Mouse (Mus musculus) ES-E14 (cell line): Measurements from ENCODE around the gene Rexo2. TPM values are rescaled to one million over a fixed set of nuclear protein-coding genes. Genes with fewer than 3 reads are reported as not detected.
A peak's percentile ranks its signal among the peaks of the same experiment; 100 is the strongest.
"Not testable (repeated sequence)": the region's sequence is repeated elsewhere in the genome, so short reads cannot be mapped to it uniquely, and the experiment has no call there.

Experiments
- DNase-seq: peaks from one replicate; pipeline ENCODE4 v3.0.0-alpha.2; 2013; ENCODE audit warnings: low read depth, low spot score
- H3K27ac ChIP-seq: 2 replicates; pipeline ENCODE4 v1.5.1; 2012; ENCODE audit warnings: low read depth, mild to moderate bottlenecking, low read length, moderate library complexity, mixed read lengths; ENCODE audit not compliant: poor library complexity, insufficient read depth, severe bottlenecking
- H3K36me3 ChIP-seq: 2 replicates; pipeline ENCODE4 v1.6.1; 2012; ENCODE audit warnings: mild to moderate bottlenecking, low read length, moderate library complexity, mixed read lengths; ENCODE audit not compliant: control insufficient read depth, poor library complexity, insufficient read depth, severe bottlenecking
- H3K4me1 ChIP-seq, 2 experiments: fragments of 150-350 bp in 1 of 2; sonication (generic) in 1 of 2; 2 replicates each; pipeline ENCODE4 v1.6.1; 2012; ENCODE audit warnings: low read length in 2 of 2, mild to moderate bottlenecking in 1 of 2, mixed read lengths in 1 of 2; ENCODE audit not compliant: control insufficient read depth in 2 of 2, insufficient read depth in 2 of 2, poor library complexity in 1 of 2
- H3K4me3 ChIP-seq, 2 experiments: fragments of 150-350 bp in 1 of 2; sonication (generic) in 1 of 2; 2 replicates each; pipeline ENCODE4 v1.5.1; 2012; ENCODE audit warnings: low read length in 2 of 2, low read depth in 1 of 2, mild to moderate bottlenecking in 1 of 2, mixed read lengths in 1 of 2; ENCODE audit not compliant: insufficient read depth in 1 of 2, poor library complexity in 1 of 2, severe bottlenecking in 1 of 2
- H3K9ac ChIP-seq: 2 replicates; pipeline ENCODE4 v1.6.1; 2012; ENCODE audit warnings: low read depth, mild to moderate bottlenecking, low read length, mixed read lengths; ENCODE audit not compliant: poor library complexity, insufficient read depth, severe bottlenecking
- H3K9me3 ChIP-seq: fragments of 150-350 bp; sonication (generic); 2 replicates; pipeline ENCODE4 v1.6.1; 2012; ENCODE audit warnings: low read depth, mild to moderate bottlenecking, low read length; ENCODE audit not compliant: control insufficient read depth, insufficient read depth
- CHD2 ChIP-seq: IDR thresholded peaks from 2 replicates; pipeline ENCODE4 v1.6.1; 2014; ENCODE audit warnings: mild to moderate bottlenecking, low read depth, low read length, inconsistent platforms
- HCFC1 ChIP-seq: IDR thresholded peaks from 2 replicates; pipeline ENCODE4 v1.6.1; 2012; ENCODE audit warnings: low read length, inconsistent platforms, borderline replicate concordance; ENCODE audit not compliant: insufficient read depth
- MAFK ChIP-seq: IDR thresholded peaks from 2 replicates; pipeline ENCODE4 v1.6.1; 2014; ENCODE audit warnings: mild to moderate bottlenecking, low read depth, low read length, inconsistent platforms; ENCODE audit not compliant: insufficient read depth
- ZC3H11A ChIP-seq: IDR thresholded peaks from 2 replicates; pipeline ENCODE4 v1.6.1; 2012; ENCODE audit warnings: low read depth, mild to moderate bottlenecking, inconsistent platforms, low read length, borderline replicate concordance
- ZNF384 ChIP-seq: IDR thresholded peaks from 2 replicates; pipeline ENCODE4 v1.6.1; 2012; ENCODE audit warnings: low read depth, low read length, inconsistent platforms
- in situ Hi-C, 2 experiments: fragments of 600-800 bp; cut with MboI; formaldehyde crosslinking; loops; one replicate each; pipeline ENCODE4 v1.15.1; 2025; ENCODE audit warnings: low sequenced_read_pairs in 2 of 2, inconsistent platforms in 1 of 2; ENCODE audit not compliant: unreplicated experiment in 2 of 2
- total RNA-seq: library from RNA; depleted of rRNA; stranded (reverse); fragments of 300-350 nt; gene quantifications from 2 replicates; pipeline ENCODE4 v1.2.3, GENCODE M21; 2012

Rexo2 gene
- total RNA-seq, 1 experiment = 64.7 TPM

- no peak overlapping the region for H3K9ac ChIP-seq
Measured at GRCm38 (mm10) chr9:48474367-48474766, 6.1 kb downstream of the Rexo2 start.

GRCm38 (mm10) chr9:48473131-48473530 lies 7.3 kb downstream of the Rexo2 start:
- DNase-seq = no peak
- no peaks in the 10 kb centered on the region for H3K9me3 ChIP-seq
- no peak overlapping the region for H3K9ac ChIP-seq
- in situ Hi-C loops = no loop called here
- no peak overlapping the region for H3K4me3 ChIP-seq
- H3K4me1 ChIP-seq = peaks cover 4 to 11% of the 10 kb centered on the region in 2 experiments
- H3K36me3 ChIP-seq = peaks cover 15% of the 10 kb centered on the region
- no peak overlapping the region for H3K27ac ChIP-seq
- TF ChIP-seq CHD2 = no peak
- no peak for TF ChIP-seq ZNF384
- TF ChIP-seq HCFC1 = no peak
- TF ChIP-seq ZC3H11A = no peak
- TF ChIP-seq MAFK = no peak

More at GRCm38 (mm10) chr9:48474367-48474766, 6.1 kb downstream of the Rexo2 start:
- in situ Hi-C loops = no loop called here
- TF ChIP-seq CHD2 (no peak), HCFC1 (no peak), ZC3H11A (no peak), ZNF384 (no peak), MAFK (no peak)
- Histone ChIP-seq H3K27ac (no peak overlapping the region), H3K4me3 (peak overlapping the region in 1 of 2 experiments; percentile 23; a peak in 1 of 4 replicates), H3K4me1 (peaks cover 4 to 11% of the 10 kb centered on the region in 2 experiments), H3K36me3 (peaks cover 15% of the 10 kb centered on the region), H3K9me3 (no peaks in the 10 kb centered on the region)
- DNase-seq = no peak

DNA sequence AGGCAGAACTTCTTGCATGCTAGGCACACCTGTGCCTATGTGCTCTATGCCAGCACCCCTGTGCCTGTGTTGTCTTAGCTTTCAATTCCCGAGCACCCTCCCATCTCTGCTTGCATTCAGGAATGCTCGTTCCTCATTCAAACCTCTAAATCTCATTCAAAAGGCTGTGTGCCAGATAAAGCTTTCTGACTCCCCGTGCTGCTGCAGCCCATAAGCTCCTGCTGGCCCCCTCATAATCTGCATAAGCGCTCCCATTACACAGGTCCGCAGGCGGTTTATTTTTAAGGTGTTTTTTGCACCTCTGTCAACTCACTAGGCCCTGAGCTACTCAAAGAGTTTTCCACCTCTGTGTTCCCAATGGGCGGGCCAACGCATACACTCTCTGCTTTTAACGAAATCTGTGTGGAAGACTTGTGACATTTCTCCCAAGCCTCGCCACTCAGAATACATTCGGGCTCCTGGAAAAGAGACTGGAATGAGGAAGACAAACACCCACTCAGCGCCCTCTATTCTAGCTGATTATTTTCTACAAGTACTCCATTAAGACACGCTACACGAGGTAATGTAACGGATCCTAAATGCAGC lies 7.9 kb downstream of the Rexo2 start:
- H3K4me1 ChIP-seq = peaks cover 4 to 11% of the 10 kb centered on the region in 2 experiments
- no peak overlapping the region for H3K4me3 ChIP-seq
- no peak for DNase-seq
- in situ Hi-C loops = no loop called here
- no peak overlapping the region for H3K9ac ChIP-seq
- peaks cover 15% of the 10 kb centered on the region for H3K36me3 ChIP-seq
- H3K9me3 ChIP-seq = no peaks in the 10 kb centered on the region
- no peak for TF ChIP-seq ZC3H11A
- no peak for TF ChIP-seq ZNF384
- TF ChIP-seq CHD2 = no peak
- TF ChIP-seq HCFC1 = no peak
- TF ChIP-seq MAFK = no peak
- no peak overlapping the region for H3K27ac ChIP-seq

GRCm38 (mm10) chr9:48467471-48467870 lies 13.0 kb downstream of the Rexo2 start:
- DNase-seq, in situ Hi-C loops, H3K4me1 ChIP-seq, H3K4me3 ChIP-seq, H3K9ac ChIP-seq, H3K27ac ChIP-seq, H3K9me3 ChIP-seq: not testable (repeated sequence)
- H3K36me3 ChIP-seq = peaks cover 15% of the 10 kb centered on the region

GRCm38 (mm10) chr9:48466804-48467203 lies 13.6 kb downstream of the Rexo2 start:
- peaks cover 15% of the 10 kb centered on the region for H3K36me3 ChIP-seq
- TF ChIP-seq CHD2 (no peak), HCFC1 (no peak), ZC3H11A (peak; percentile 80), MAFK (peak; percentile 98), ZNF384 (no peak)
- peak; percentile 72 for DNase-seq
- no peak overlapping the region for H3K27ac ChIP-seq
- H3K4me3 ChIP-seq = no peak overlapping the region
- peaks cover 0 to 1% of the 10 kb centered on the region in 2 experiments; a peak in 2 of 4 replicates for H3K4me1 ChIP-seq
- no peak overlapping the region for H3K9ac ChIP-seq
- in situ Hi-C loops = no loop called here
- no peaks in the 10 kb centered on the region for H3K9me3 ChIP-seq
